Mouse (Mus musculus) lung, postnatal 0 days (tissue): ENCODE measurements at regions not wholly inside any gene's neighbourhood (a gene's known extent, or its start where the extent isn't known, plus 50 kb on each side); places are given as distances from the start of the nearest gene placed in this dataset.

Experiments
- CTCF ChIP-seq: IDR thresholded peaks from 2 replicates; pipeline ENCODE4 v1.5.1; 2016; ENCODE audit warnings: antibody characterized with exemption, mild to moderate bottlenecking
- EP300 ChIP-seq: IDR thresholded peaks from 2 replicates; pipeline ENCODE4 v1.6.1; 2016; ENCODE audit warnings: antibody characterized with exemption, mild to moderate bottlenecking, control low read depth

GRCm38 (mm10) chr1:95748940-95749339 is 81.6 kb upstream of the St8sia4 start:
- TF ChIP-seq EP300 = no peak
- no peak for TF ChIP-seq CTCF
